Mouse (Mus musculus): ENCODE data around the gene Esp22.
"Not testable (repeated sequence)": the region's sequence is repeated elsewhere in the genome, so short reads cannot be mapped to it uniquely, and the experiment has no call there.

Gene Esp22

GRCm38 (mm10) chr17:39095034-39095433, at the start of gene Esp22:
TSS of gene Esp22 (plus strand) at chr17:39095334.
- DNase-seq (ENCODE audit: low read depth in 2 of 2, low spot score in 2 of 2): no peak

GRCm38 (mm10) chr17:39063641-39064040, 31.5 kb upstream of the Esp22 start:
- DNase-seq (ENCODE audit: low read depth in 2 of 2, low spot score in 2 of 2): no peak

GRCm38 (mm10) chr17:39076937-39077336, 18.2 kb upstream of the Esp22 start, which contains the start of gene Esp23:
TSS of gene Esp23 (minus strand) at chr17:39077037.
- no peak for DNase-seq (ENCODE audit: low read depth in 2 of 2, low spot score in 2 of 2)

GRCm38 (mm10) chr17:39107126-39107525, 12.0 kb downstream of the Esp22 start:
- DNase-seq (ENCODE audit: low read depth in 2 of 2, low spot score in 2 of 2): not testable (repeated sequence)

GRCm38 (mm10) chr17:39129156-39129555, 34.0 kb downstream of the Esp22 start:
- not testable (repeated sequence) for DNase-seq (ENCODE audit: low read depth in 2 of 2, low spot score in 2 of 2)

Measured in CD8-positive naive resting alpha-beta T cell, adult 2 months (primary cell).